11 mouse cellular contexts compared by ENCODE assay signal in the genomic region with DNA sequence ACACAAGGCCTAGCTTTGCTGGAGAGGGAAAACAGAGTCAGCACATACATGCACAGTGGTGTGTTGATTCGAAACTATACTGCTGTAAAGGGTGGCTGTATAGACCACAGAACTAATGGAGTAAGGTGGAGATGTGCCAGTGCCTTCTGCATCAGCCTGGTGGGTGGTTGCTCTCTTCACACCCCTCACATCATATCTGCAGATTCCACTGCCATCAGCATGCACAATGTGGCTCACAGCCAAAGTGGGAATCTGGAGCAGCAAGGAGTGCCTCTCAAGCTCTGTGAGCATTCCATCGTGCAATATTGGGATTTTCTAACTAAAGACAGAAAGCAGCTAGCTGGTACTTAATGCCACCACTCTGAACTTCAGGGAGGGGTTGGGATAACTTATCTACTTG.
DNase-seq lines count a peak whose midpoint lies in the region; TF ChIP-seq lines count a peak whose summit lies in the region.
"Had no signal": no experiment of that assay in that cellular context is flagged by ENCODE, and none has a peak within 500 bp of the region (broad histone marks: within the 10 kb centered on the region; RNA-seq: fewer than 3 reads in every experiment).

No protein-coding gene starts in this region.

- TF ChIP-seq CTCF in cerebellum, adult 2 months (IDR thresholded peaks at IDR 0.05; ENCODE audit: borderline replicate concordance, insufficient read depth, low read depth, low read length), result no peak

- no peak for TF ChIP-seq POLR2A in cerebellum, adult 2 months (IDR thresholded peaks at IDR 0.05; ENCODE audit: borderline replicate concordance, insufficient read depth, low read length)

- H3K27me3 ChIP-seq in cerebellum, adult 2 months (ENCODE audit: control insufficient read depth, insufficient read depth, low read length), result no peaks in the 10 kb centered on the region
- H3K27me3 ChIP-seq: liver, embryonic 15.5 days had no signal

- H3K27ac ChIP-seq in cerebellum, adult 2 months (ENCODE audit: insufficient read depth, low read length), result no peak overlapping the region
- H3K27ac ChIP-seq: liver, embryonic 15.5 days had no signal

- H3K4me1 ChIP-seq in cerebellum, adult 2 months (ENCODE audit: control insufficient read depth, insufficient read depth, low read length), result no peaks in the 10 kb centered on the region
- H3K4me1 ChIP-seq: liver, embryonic 15.5 days had no signal

- DNase-seq in cerebellum, adult 2 months, result peak; percentile 31 to 47
- DNase-seq in cerebellum, adult 8-10 months, result no peak
- DNase-seq in brain, adult 2 months (ENCODE audit: low read depth, low spot score), result peak; percentile 86
- peak; percentile 65 to 81 for DNase-seq in frontal cortex, postnatal 36 days (ENCODE audit: low spot score in 2 of 2)
- DNase-seq in left cerebral cortex, postnatal 14 days (ENCODE audit: low spot score in 2 of 2), result peak; percentile 72 to 73
- no peak for DNase-seq in ovary, postnatal 10 days (ENCODE audit: low spot score)
- DNase-seq in adrenal gland, postnatal 4 days (ENCODE audit: low spot score in 2 of 2), result no peak
- no peak for DNase-seq in thymus, postnatal 10 days (ENCODE audit: low spot score in 2 of 2)
- DNase-seq: adrenal gland, postnatal 14 days; kidney, postnatal 4 days had no signal

- H3K4me3 ChIP-seq in cerebellum, adult 2 months (replicated peaks; ENCODE audit: insufficient read depth, low read depth, low read length), result no peak overlapping the region
- H3K4me3 ChIP-seq: liver, embryonic 15.5 days had no signal

- intact Hi-C loops in left cerebral cortex, postnatal 14 days (cut with DNase I), result no loop called here

- WGBS in cerebellum, adult 2 months, result 36% methylated on average over 2 of the region's 2 CpGs

Comparison
In these comparisons a context has a peak if more than half of its experiments do, and no peak if none do; other contexts are left out.
1. DNase-seq: peak in cerebellum, adult 2 months (2 of 2), brain, adult 2 months (single experiment), frontal cortex, postnatal 36 days (2 of 2) and left cerebral cortex, postnatal 14 days (2 of 2); none in cerebellum, adult 8-10 months (single experiment), ovary, postnatal 10 days (single experiment), adrenal gland, postnatal 4 days (0 of 2) and thymus, postnatal 10 days (0 of 2).